In the genomic region with DNA sequence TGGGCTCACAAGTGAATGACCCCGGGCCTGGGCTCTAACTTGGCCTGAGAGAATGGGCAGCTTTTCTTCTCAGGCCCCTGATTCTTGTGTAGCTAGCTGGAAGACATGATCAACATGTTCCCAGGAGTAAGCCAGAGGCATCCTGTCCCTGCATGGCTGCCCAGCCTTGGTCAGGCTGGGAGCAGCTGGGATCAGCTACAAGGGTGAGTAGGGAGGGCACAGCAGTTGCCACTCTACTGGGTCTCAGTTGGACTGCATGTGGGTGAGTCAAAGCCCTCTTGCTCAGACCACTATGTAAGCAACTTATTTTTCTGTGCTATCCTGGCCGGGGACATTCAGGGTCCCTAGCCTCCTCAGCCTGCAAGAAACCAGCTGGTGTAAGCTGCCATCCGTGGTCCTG, we compare ENCODE assay signal across 12 mouse cellular contexts.
DNase-seq lines count a peak whose midpoint lies in the region; ATAC-seq and TF ChIP-seq lines count a peak whose summit lies in the region.
"Had no signal": no experiment of that assay in that cellular context is flagged by ENCODE, and none has a peak within 500 bp of the region (broad histone marks: within the 10 kb centered on the region; RNA-seq: fewer than 3 reads in every experiment).

No protein-coding gene starts in this region.

- DNase-seq in intestine, embryonic 14.5 days (ENCODE audit: low spot score), result no peak
- DNase-seq: heart, postnatal 10 days; liver, postnatal 0 days; right cerebral cortex, postnatal 14 days; thymus, adult 2 months had no signal

- ATAC-seq in intestine, embryonic 14.5 days (replicated peaks; ENCODE audit: low FRiP score, low TSS enrichment, low read depth), result no peak
- ATAC-seq in intestine, postnatal 0 days, result no peak
- ATAC-seq in midbrain, embryonic 15.5 days (replicated peaks), result 0 out of 2 replicates have a peak, but pooled peaks have one; percentile 32
- no peak for ATAC-seq in midbrain, embryonic 16.5 days
- ATAC-seq in intestine, embryonic 15.5 days, result 0 out of 2 replicates have a peak, but pooled peaks have one; percentile 21
- ATAC-seq in CD4-positive, CD25-positive, alpha-beta regulatory T cell, adult 4 months, result no peak
- ATAC-seq in megakaryocyte progenitor cell, adult 5-6 weeks (replicated peaks; ENCODE audit: poor library complexity), result no peak
- ATAC-seq: activated CD4-positive, CD25-positive, alpha-beta regulatory T cell, adult 4 months; liver, postnatal 0 days had no signal

- H3K9me3 ChIP-seq in intestine, embryonic 14.5 days (ENCODE audit: control insufficient read depth, low read length), result no peaks in the 10 kb centered on the region
- H3K9me3 ChIP-seq in intestine, postnatal 0 days (ENCODE audit: control insufficient read depth), result no peaks in the 10 kb centered on the region
- no peaks in the 10 kb centered on the region for H3K9me3 ChIP-seq in midbrain, embryonic 15.5 days
- H3K9me3 ChIP-seq in midbrain, embryonic 16.5 days (replicated peaks; ENCODE audit: control insufficient read depth, low read length, poor library complexity, severe bottlenecking), result no peaks in the 10 kb centered on the region
- H3K9me3 ChIP-seq in intestine, embryonic 15.5 days, result no peaks in the 10 kb centered on the region

- H3K4me1 ChIP-seq in intestine, embryonic 14.5 days (replicated peaks; ENCODE audit: control insufficient read depth, insufficient read depth, low read length), result peaks cover 13% of the 10 kb centered on the region; the same call in 1 of the 2 replicates
- peaks cover 3% of the 10 kb centered on the region; the same call in 1 of the 2 replicates for H3K4me1 ChIP-seq in intestine, postnatal 0 days (replicated peaks; ENCODE audit: control insufficient read depth, insufficient read depth, low read length)
- H3K4me1 ChIP-seq in midbrain, embryonic 15.5 days, result no peaks in the 10 kb centered on the region
- no peaks in the 10 kb centered on the region for H3K4me1 ChIP-seq in midbrain, embryonic 16.5 days (ENCODE audit: control insufficient read depth, insufficient read depth, low read length)
- peaks cover 13% of the 10 kb centered on the region for H3K4me1 ChIP-seq in intestine, embryonic 15.5 days (replicated peaks)

- no peak overlapping the region for H3K9ac ChIP-seq in intestine, embryonic 14.5 days (ENCODE audit: low read length)
- no peak overlapping the region for H3K9ac ChIP-seq in intestine, postnatal 0 days (ENCODE audit: low read depth, low read length)
- no peak overlapping the region for H3K9ac ChIP-seq in midbrain, embryonic 15.5 days
- no peak overlapping the region for H3K9ac ChIP-seq in midbrain, embryonic 16.5 days (ENCODE audit: low read depth, low read length)
- H3K9ac ChIP-seq in intestine, embryonic 15.5 days, result no peak overlapping the region
- H3K9ac ChIP-seq: liver, postnatal 0 days had no signal

- H3K4me3 ChIP-seq in intestine, embryonic 14.5 days (ENCODE audit: low read depth, low read length), result no peak overlapping the region
- H3K4me3 ChIP-seq in intestine, postnatal 0 days (ENCODE audit: low read depth, low read length), result no peak overlapping the region
- no peak overlapping the region for H3K4me3 ChIP-seq in midbrain, embryonic 15.5 days
- no peak overlapping the region for H3K4me3 ChIP-seq in midbrain, embryonic 16.5 days (ENCODE audit: low read depth, low read length)
- H3K4me3 ChIP-seq in intestine, embryonic 15.5 days (replicated peaks), result no peak overlapping the region

- peak overlapping the region; percentile 64 for H3K27ac ChIP-seq in intestine, embryonic 14.5 days (ENCODE audit: low read depth)
- H3K27ac ChIP-seq in intestine, postnatal 0 days (ENCODE audit: low read depth, low read length), result no peak overlapping the region
- no peak overlapping the region for H3K27ac ChIP-seq in midbrain, embryonic 15.5 days
- H3K27ac ChIP-seq in midbrain, embryonic 16.5 days (ENCODE audit: low read length), result no peak overlapping the region
- peak overlapping the region; percentile 59 for H3K27ac ChIP-seq in intestine, embryonic 15.5 days

- H3K27me3 ChIP-seq in intestine, embryonic 14.5 days (replicated peaks; ENCODE audit: control insufficient read depth, insufficient read depth, low read length), result no peaks in the 10 kb centered on the region
- no peaks in the 10 kb centered on the region for H3K27me3 ChIP-seq in intestine, postnatal 0 days (replicated peaks; ENCODE audit: control insufficient read depth, insufficient read depth, low read length)
- H3K27me3 ChIP-seq in midbrain, embryonic 15.5 days (replicated peaks), result no peaks in the 10 kb centered on the region
- no peaks in the 10 kb centered on the region for H3K27me3 ChIP-seq in midbrain, embryonic 16.5 days (ENCODE audit: control insufficient read depth, insufficient read depth, low read depth, low read length)
- H3K27me3 ChIP-seq in intestine, embryonic 15.5 days (replicated peaks), result no peaks in the 10 kb centered on the region

- WGBS in intestine, embryonic 14.5 days, result 44% methylated on average over 3 of the region's 3 CpGs
- WGBS in intestine, postnatal 0 days, result 61% methylated on average over 3 of the region's 3 CpGs
- WGBS in midbrain, embryonic 15.5 days, result 51% methylated on average over 3 of the region's 3 CpGs
- WGBS in midbrain, embryonic 16.5 days, result 45% methylated on average over 3 of the region's 3 CpGs
- 47% methylated on average over 3 of the region's 3 CpGs for WGBS in intestine, embryonic 15.5 days

- no peak overlapping the region for H3K4me2 ChIP-seq in intestine, embryonic 14.5 days (ENCODE audit: low read length)
- no peak overlapping the region for H3K4me2 ChIP-seq in intestine, postnatal 0 days (replicated peaks; ENCODE audit: low read depth)
- H3K4me2 ChIP-seq in midbrain, embryonic 15.5 days, result no peak overlapping the region
- H3K4me2 ChIP-seq in midbrain, embryonic 16.5 days (ENCODE audit: low read length), result no peak overlapping the region
- no peak overlapping the region for H3K4me2 ChIP-seq in intestine, embryonic 15.5 days (replicated peaks)

- H3K36me3 ChIP-seq in intestine, embryonic 14.5 days (ENCODE audit: control insufficient read depth, insufficient read depth, low read length), result peaks cover 24% of the 10 kb centered on the region
- peaks cover 35% of the 10 kb centered on the region for H3K36me3 ChIP-seq in intestine, postnatal 0 days (ENCODE audit: control insufficient read depth, insufficient read depth)
- H3K36me3 ChIP-seq in midbrain, embryonic 15.5 days (replicated peaks), result peaks cover 18% of the 10 kb centered on the region
- peaks cover 16% of the 10 kb centered on the region for H3K36me3 ChIP-seq in midbrain, embryonic 16.5 days (ENCODE audit: control insufficient read depth, insufficient read depth, low read length)
- peaks cover 5% of the 10 kb centered on the region for H3K36me3 ChIP-seq in intestine, embryonic 15.5 days

- no peak for TF ChIP-seq CTCF in intestine, postnatal 0 days (IDR thresholded peaks at IDR 0.05; ENCODE audit: low read depth)

Comparison
In these comparisons a context has a peak if more than half of its experiments do, and no peak if none do; other contexts are left out.
1. ATAC-seq: peak in midbrain, embryonic 15.5 days (single experiment) and intestine, embryonic 15.5 days (single experiment); none in intestine, embryonic 14.5 days (single experiment), intestine, postnatal 0 days (single experiment), midbrain, embryonic 16.5 days (single experiment), CD4-positive, CD25-positive, alpha-beta regulatory T cell, adult 4 months (single experiment) and megakaryocyte progenitor cell, adult 5-6 weeks (single experiment).
2. H3K27ac ChIP-seq: peak in intestine, embryonic 14.5 days (single experiment) and intestine, embryonic 15.5 days (single experiment); none in intestine, postnatal 0 days (single experiment), midbrain, embryonic 15.5 days (single experiment) and midbrain, embryonic 16.5 days (single experiment).